Mouse (Mus musculus) left cerebral cortex, adult 2 months (tissue): ENCODE measurements at regions not wholly inside any gene's neighbourhood (a gene's known extent, or its start where the extent isn't known, plus 50 kb on each side); places are given as distances from the start of the nearest gene placed in this dataset.

Experiments
- DNase-seq, 2 experiments: peaks; one replicate each; pipeline ENCODE4 v3.0.0; 2021 to 2022; ENCODE audit warnings: low spot score in 2 of 2, mixed read lengths in 1 of 2; ENCODE audit errors: extremely low spot score in 1 of 2
- H3K27ac ChIP-seq: fragments of 200-600 bp; 2 replicates; pipeline ENCODE4 v1.8.1; 2022
- H3K4me3 ChIP-seq: fragments of 200-600 bp; 2 replicates; pipeline ENCODE4 v1.8.1; 2022
- CTCF ChIP-seq: fragments of 200-600 bp; IDR thresholded peaks from 2 replicates; pipeline ENCODE4 v1.8.1; 2022; ENCODE audit warnings: antibody characterized with exemption, mild to moderate bottlenecking, moderate library complexity
- intact Hi-C: fragments of 180-260 bp; cut with DNase I; formaldehyde crosslinking; loops from one replicate; pipeline ENCODE4 v1.15.1; 2025

DNA sequence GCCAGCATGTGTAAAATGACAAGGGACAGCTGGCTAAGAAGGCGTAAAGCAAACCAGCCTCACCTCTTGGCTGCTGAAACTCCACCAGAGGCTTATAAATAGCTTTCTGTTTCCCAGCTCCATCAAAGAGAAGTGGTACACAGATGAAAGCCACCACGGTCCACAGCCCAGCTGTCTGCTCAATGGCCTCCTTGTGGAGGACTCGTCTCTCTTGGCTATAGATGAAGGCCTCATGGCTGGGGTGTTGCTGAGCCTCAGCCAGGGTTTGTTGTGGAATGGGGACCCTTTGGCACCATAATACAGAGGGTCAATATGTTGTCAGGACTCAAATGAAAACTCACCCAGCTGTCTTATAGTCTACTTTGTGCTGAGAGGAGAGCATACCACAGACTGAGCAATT lies 385.1 kb downstream of the Sfmbt2 start:
- 0 out of 2 replicates have a peak overlapping the region, but pooled peaks have one; percentile 5 for H3K27ac ChIP-seq
- intact Hi-C loops, result loop anchor here (10.0 kb wide), 1 partner anchor 381 kb away; the partner anchor contains the start of gene Sfmbt2
- DNase-seq, result no peak
- TF ChIP-seq CTCF, result peak; percentile 1
- H3K4me3 ChIP-seq, result no peak overlapping the region

DNA sequence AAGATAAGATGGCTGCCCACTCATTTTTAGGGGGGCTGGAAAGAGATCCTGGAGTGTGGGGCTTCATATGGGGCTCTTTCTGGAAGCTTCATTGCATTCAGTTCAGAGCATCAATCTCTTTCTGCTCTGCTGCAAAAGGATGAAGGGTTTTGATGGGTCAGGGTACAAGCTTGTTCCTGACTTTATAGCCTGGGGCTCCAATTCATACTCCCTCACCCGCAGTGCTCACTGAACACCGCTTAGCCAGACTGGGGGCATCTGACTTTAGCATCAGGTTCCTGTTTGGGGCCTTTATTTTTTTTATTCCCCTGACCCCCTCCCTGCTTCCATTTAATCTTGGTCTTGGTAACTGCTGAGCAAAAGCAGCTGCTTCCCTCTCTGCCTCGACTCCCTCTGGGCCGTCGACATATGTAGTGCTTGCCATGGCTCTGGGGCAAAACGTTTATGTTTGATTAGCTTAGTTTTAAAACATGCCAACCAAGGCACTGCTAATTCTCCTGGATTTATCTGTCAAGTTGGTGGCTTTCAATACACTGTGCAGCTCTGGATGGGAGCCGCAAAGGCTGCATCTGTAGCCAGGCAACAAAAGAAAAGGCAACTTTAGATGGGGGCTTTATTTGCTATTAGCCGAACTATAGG lies 387.0 kb downstream of the Sfmbt2 start:
- intact Hi-C loops, result loop anchor here (10.0 kb wide), 1 partner anchor 383 kb away; the partner anchor contains the start of gene Sfmbt2
- no peak for TF ChIP-seq CTCF
- no peak overlapping the region for H3K4me3 ChIP-seq

DNA sequence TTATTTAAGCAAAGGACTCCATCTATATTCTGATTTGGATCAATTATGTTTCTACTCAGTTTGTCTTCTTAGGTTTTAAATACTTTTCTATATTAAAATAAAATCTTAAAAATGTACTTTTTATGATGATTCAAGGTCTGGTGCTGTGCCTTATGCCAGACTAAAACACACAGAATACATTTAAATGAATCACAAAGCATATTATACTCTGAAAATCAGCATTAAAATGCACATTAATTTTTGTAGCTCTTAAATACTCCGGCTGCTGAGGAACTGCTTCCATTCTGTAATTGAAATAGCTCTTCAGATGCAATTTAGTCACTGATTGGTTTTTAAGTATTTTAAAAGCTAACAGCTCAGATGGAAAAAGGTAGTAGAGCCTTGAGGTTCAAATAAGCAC lies 387.6 kb downstream of the Sfmbt2 start:
- DNase-seq, result no peak
- no peak overlapping the region for H3K27ac ChIP-seq
- intact Hi-C loops, result loop anchor here (10.0 kb wide), 1 partner anchor 383 kb away; the partner anchor contains the start of gene Sfmbt2
- no peak overlapping the region for H3K4me3 ChIP-seq
- no peak for TF ChIP-seq CTCF

More for the DNA sequence above, 387.0 kb downstream of the Sfmbt2 start:
- no peak for DNase-seq
- H3K27ac ChIP-seq, result no peak overlapping the region

- intact Hi-C loops, result no loop called here
- no peak for DNase-seq
- Histone ChIP-seq H3K27ac (no peak overlapping the region), H3K4me3 (no peak overlapping the region)
- TF ChIP-seq CTCF, result no peak
Observed at GRCm38 (mm10) chr2:10762236-10762635, 391.9 kb downstream of the Sfmbt2 start.

- no peak for DNase-seq
- intact Hi-C loops, result no loop called here
- no peak for TF ChIP-seq CTCF
- H3K27ac ChIP-seq, result no peak overlapping the region
- no peak overlapping the region for H3K4me3 ChIP-seq
Observed at GRCm38 (mm10) chr2:10783071-10783470, 388.8 kb upstream of the Prkcq start.

GRCm38 (mm10) chr2:10783594-10783993 lies 388.3 kb upstream of the Prkcq start:
- intact Hi-C loops, result no loop called here
- H3K27ac ChIP-seq, result no peak overlapping the region
- H3K4me3 ChIP-seq, result no peak overlapping the region
- no peak for DNase-seq
- no peak for TF ChIP-seq CTCF

DNA sequence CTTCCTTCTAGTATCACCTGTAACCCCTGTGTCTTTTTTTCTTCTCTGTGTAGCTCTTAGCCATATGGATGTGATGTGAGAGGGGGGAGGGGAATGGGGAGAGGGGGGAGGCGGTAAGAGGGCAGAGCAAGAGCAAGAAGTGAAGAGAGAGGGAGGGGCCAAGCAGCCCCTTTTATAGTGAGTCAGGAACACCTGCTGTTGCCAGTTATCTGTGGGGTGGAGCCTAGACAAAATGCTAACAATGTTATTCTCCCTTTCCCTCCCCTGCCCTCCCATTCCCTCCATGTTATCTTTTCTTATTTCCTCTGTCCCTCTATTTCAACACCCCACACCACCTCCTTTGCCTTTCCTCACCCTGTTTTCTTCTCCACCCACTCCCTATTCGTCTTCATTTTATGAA lies 387.6 kb upstream of the Prkcq start:
- no peak for TF ChIP-seq CTCF
- no peak overlapping the region for H3K4me3 ChIP-seq
- intact Hi-C loops, result loop anchor here (2.0 kb wide), 1 partner anchor 41 kb away; no protein-coding TSS in a partner anchor
- DNase-seq, result no peak
- H3K27ac ChIP-seq, result no peak overlapping the region

DNA sequence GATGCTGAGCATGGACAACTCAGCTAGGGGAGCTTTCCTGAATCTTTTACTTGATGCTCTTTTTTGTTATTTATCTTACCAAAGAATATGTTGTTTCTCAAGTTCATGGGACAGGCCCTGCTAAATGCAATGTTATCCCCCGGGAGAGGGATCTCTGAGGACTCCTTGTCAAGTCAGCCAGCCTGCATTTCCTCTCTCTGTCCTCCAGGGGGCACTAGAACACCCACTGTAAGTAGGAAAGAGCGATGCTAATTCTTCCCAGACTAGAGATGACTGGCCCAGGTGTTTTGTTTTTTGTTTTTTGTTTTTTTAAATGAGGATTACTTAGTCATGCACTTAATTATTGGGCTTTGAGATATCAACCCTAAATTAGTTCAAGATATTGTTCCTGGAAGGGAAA lies 386.8 kb upstream of the Prkcq start:
- TF ChIP-seq CTCF, result peak; percentile 94
- Histone ChIP-seq H3K27ac (no peak overlapping the region), H3K4me3 (no peak overlapping the region)
- intact Hi-C loops, result loop anchor here (1.0 to 5.0 kb wide), 3 partner anchors 40 to 274 kb away; no protein-coding TSS in a partner anchor
- DNase-seq, result peak; percentile 31 to 43

GRCm38 (mm10) chr2:10788509-10788908 lies 383.4 kb upstream of the Prkcq start:
- peak; percentile 52 to 71 for DNase-seq
- intact Hi-C loops, result loop anchor here (1.0 to 5.0 kb wide), 2 partner anchors 37 to 224 kb away; no protein-coding TSS in a partner anchor

GRCm38 (mm10) chr2:10791233-10791632 lies 380.7 kb upstream of the Prkcq start:
- no peak for DNase-seq
- no peak for TF ChIP-seq CTCF
- Histone ChIP-seq H3K4me3 (no peak overlapping the region), H3K27ac (no peak overlapping the region)
- intact Hi-C loops, result no loop called here

More at GRCm38 (mm10) chr2:10788509-10788908, 383.4 kb upstream of the Prkcq start:
- Histone ChIP-seq H3K4me3 (no peak overlapping the region), H3K27ac (no peak overlapping the region; the same call in 1 of the 2 replicates)
- no peak for TF ChIP-seq CTCF

GRCm38 (mm10) chr2:10816374-10816773 lies 355.5 kb upstream of the Prkcq start:
- no peak for DNase-seq
- no peak; the same call in 1 of the 2 replicates for TF ChIP-seq CTCF
- intact Hi-C loops, result no loop called here
- no peak overlapping the region for H3K27ac ChIP-seq
- no peak overlapping the region for H3K4me3 ChIP-seq

- intact Hi-C loops, result loop anchor here (1.0 to 5.0 kb wide), 5 partner anchors 8 to 453 kb away; no protein-coding TSS in a partner anchor
- peak; percentile 84 for TF ChIP-seq CTCF
- H3K27ac ChIP-seq, result no peak overlapping the region
Observed at GRCm38 (mm10) chr2:10825278-10826133, 346.4 kb upstream of the Prkcq start.

More at GRCm38 (mm10) chr2:10825278-10826133, 346.4 kb upstream of the Prkcq start:
- peak overlapping the region; percentile 45 for H3K4me3 ChIP-seq
- peak; percentile 62 to 65 for DNase-seq
